Mouse (Mus musculus) ES-E14 (cell line): ENCODE measurements around the gene Slc39a5. TPM values are rescaled to one million over a fixed set of nuclear protein-coding genes. Genes with fewer than 3 reads are reported as not detected.

ENCODE experiments used
- DNase-seq: peaks from one replicate; pipeline ENCODE4 v3.0.0-alpha.2; 2013; ENCODE audit warnings: low read depth, low spot score
- H3K27ac ChIP-seq: 2 replicates; pipeline ENCODE4 v1.5.1; 2012; ENCODE audit warnings: low read depth, mild to moderate bottlenecking, low read length, moderate library complexity, mixed read lengths; ENCODE audit not compliant: poor library complexity, insufficient read depth, severe bottlenecking
- H3K36me3 ChIP-seq: 2 replicates; pipeline ENCODE4 v1.6.1; 2012; ENCODE audit warnings: mild to moderate bottlenecking, low read length, moderate library complexity, mixed read lengths; ENCODE audit not compliant: control insufficient read depth, poor library complexity, insufficient read depth, severe bottlenecking
- H3K4me1 ChIP-seq, 2 experiments: fragments of 150-350 bp in 1 of 2; sonication (generic) in 1 of 2; 2 replicates each; pipeline ENCODE4 v1.6.1; 2012; ENCODE audit warnings: low read length in 2 of 2, mild to moderate bottlenecking in 1 of 2, mixed read lengths in 1 of 2; ENCODE audit not compliant: control insufficient read depth in 2 of 2, insufficient read depth in 2 of 2, poor library complexity in 1 of 2
- H3K4me3 ChIP-seq, 2 experiments: fragments of 150-350 bp in 1 of 2; sonication (generic) in 1 of 2; 2 replicates each; pipeline ENCODE4 v1.5.1; 2012; ENCODE audit warnings: low read length in 2 of 2, low read depth in 1 of 2, mild to moderate bottlenecking in 1 of 2, mixed read lengths in 1 of 2; ENCODE audit not compliant: insufficient read depth in 1 of 2, poor library complexity in 1 of 2, severe bottlenecking in 1 of 2
- H3K9ac ChIP-seq: 2 replicates; pipeline ENCODE4 v1.6.1; 2012; ENCODE audit warnings: low read depth, mild to moderate bottlenecking, low read length, mixed read lengths; ENCODE audit not compliant: poor library complexity, insufficient read depth, severe bottlenecking
- H3K9me3 ChIP-seq: fragments of 150-350 bp; sonication (generic); 2 replicates; pipeline ENCODE4 v1.6.1; 2012; ENCODE audit warnings: low read depth, mild to moderate bottlenecking, low read length; ENCODE audit not compliant: control insufficient read depth, insufficient read depth
- CHD2 ChIP-seq: IDR thresholded peaks from 2 replicates; pipeline ENCODE4 v1.6.1; 2014; ENCODE audit warnings: mild to moderate bottlenecking, low read depth, low read length, inconsistent platforms
- HCFC1 ChIP-seq: IDR thresholded peaks from 2 replicates; pipeline ENCODE4 v1.6.1; 2012; ENCODE audit warnings: low read length, inconsistent platforms, borderline replicate concordance; ENCODE audit not compliant: insufficient read depth
- MAFK ChIP-seq: IDR thresholded peaks from 2 replicates; pipeline ENCODE4 v1.6.1; 2014; ENCODE audit warnings: mild to moderate bottlenecking, low read depth, low read length, inconsistent platforms; ENCODE audit not compliant: insufficient read depth
- ZC3H11A ChIP-seq: IDR thresholded peaks from 2 replicates; pipeline ENCODE4 v1.6.1; 2012; ENCODE audit warnings: low read depth, mild to moderate bottlenecking, inconsistent platforms, low read length, borderline replicate concordance
- ZNF384 ChIP-seq: IDR thresholded peaks from 2 replicates; pipeline ENCODE4 v1.6.1; 2012; ENCODE audit warnings: low read depth, low read length, inconsistent platforms
- in situ Hi-C, 2 experiments: fragments of 600-800 bp; cut with MboI; formaldehyde crosslinking; loops; one replicate each; pipeline ENCODE4 v1.15.1; 2025; ENCODE audit warnings: low sequenced_read_pairs in 2 of 2, inconsistent platforms in 1 of 2; ENCODE audit not compliant: unreplicated experiment in 2 of 2
- total RNA-seq: library from RNA; depleted of rRNA; stranded (reverse); fragments of 300-350 nt; gene quantifications from 2 replicates; pipeline ENCODE4 v1.2.3, GENCODE M21; 2012

Slc39a5 gene
- total RNA-seq, 1 experiment, result 0.36 TPM

- TF ChIP-seq MAFK (no peak), HCFC1 (no peak), ZC3H11A (no peak), ZNF384 (no peak), CHD2 (no peak)
- in situ Hi-C loops, result no loop called here
- H3K4me1 ChIP-seq, result peaks cover 0 to 10% of the 10 kb centered on the region in 2 experiments; a peak in 1 of 4 replicates
- no peak overlapping the region for H3K4me3 ChIP-seq
- DNase-seq, result no peak
- no peak overlapping the region for H3K9ac ChIP-seq
- H3K27ac ChIP-seq, result no peak overlapping the region
- peaks cover 8% of the 10 kb centered on the region; the same call in 1 of the 2 replicates for H3K36me3 ChIP-seq
- H3K9me3 ChIP-seq, result no peaks in the 10 kb centered on the region
Measured at GRCm38 (mm10) chr10:128400338-128400737, 691 bp downstream of the Slc39a5 start.

GRCm38 (mm10) chr10:128397466-128397865 lies 3.6 kb downstream of the Slc39a5 start:
- H3K9ac ChIP-seq, result no peak overlapping the region
- H3K27ac ChIP-seq, result no peak overlapping the region
- H3K4me1 ChIP-seq, result peaks cover 0 to 27% of the 10 kb centered on the region in 2 experiments; a peak in 1 of 4 replicates
- H3K4me3 ChIP-seq, result no peak overlapping the region
- peaks cover 10% of the 10 kb centered on the region for H3K36me3 ChIP-seq
- DNase-seq, result no peak
- H3K9me3 ChIP-seq, result no peaks in the 10 kb centered on the region
- in situ Hi-C loops, result no loop called here
- TF ChIP-seq HCFC1 (no peak), CHD2 (no peak), MAFK (no peak), ZNF384 (no peak), ZC3H11A (no peak)

- Histone ChIP-seq H3K36me3 (peaks cover 16% of the 10 kb centered on the region), H3K4me1 (peaks cover 0 to 27% of the 10 kb centered on the region in 2 experiments; a peak in 1 of 4 replicates), H3K4me3 (no peak overlapping the region)
Measured at GRCm38 (mm10) chr10:128396716-128397264, 4.2 kb downstream of the Slc39a5 start.

GRCm38 (mm10) chr10:128396017-128396673 lies 4.9 kb downstream of the Slc39a5 start:
- no peak for DNase-seq
- Histone ChIP-seq H3K27ac (no peak overlapping the region), H3K4me3 (no peak overlapping the region), H3K9me3 (no peaks in the 10 kb centered on the region), H3K36me3 (peaks cover 21% of the 10 kb centered on the region), H3K9ac (no peak overlapping the region), H3K4me1 (peaks cover 0 to 25% of the 10 kb centered on the region in 2 experiments; a peak in 1 of 4 replicates)
- in situ Hi-C loops, result no loop called here
- no peak for TF ChIP-seq CHD2
- TF ChIP-seq ZC3H11A, result no peak
- no peak for TF ChIP-seq MAFK
- no peak for TF ChIP-seq ZNF384
- no peak for TF ChIP-seq HCFC1

More at GRCm38 (mm10) chr10:128396716-128397264, 4.2 kb downstream of the Slc39a5 start:
- no peak for DNase-seq
- in situ Hi-C loops, result no loop called here
- H3K27ac ChIP-seq, result no peak overlapping the region
- H3K9ac ChIP-seq, result no peak overlapping the region
- no peaks in the 10 kb centered on the region for H3K9me3 ChIP-seq
- TF ChIP-seq CHD2 (no peak), MAFK (no peak), ZNF384 (no peak), ZC3H11A (no peak), HCFC1 (no peak)

GRCm38 (mm10) chr10:128391850-128392249 lies 9.2 kb downstream of the Slc39a5 start:
- H3K9ac ChIP-seq, result no peak overlapping the region
- no peak overlapping the region for H3K4me3 ChIP-seq
- peaks cover 60% of the 10 kb centered on the region for H3K36me3 ChIP-seq
- in situ Hi-C loops, result no loop called here
- no peak for DNase-seq
- no peak overlapping the region for H3K27ac ChIP-seq
- peaks cover 0 to 26% of the 10 kb centered on the region in 2 experiments; a peak in 1 of 4 replicates for H3K4me1 ChIP-seq
- TF ChIP-seq CHD2 (no peak), HCFC1 (no peak), ZC3H11A (no peak), MAFK (no peak), ZNF384 (no peak)
- H3K9me3 ChIP-seq, result no peaks in the 10 kb centered on the region
